Comparison of ENCODE assay signal across 13 mouse cellular contexts in the genomic region with DNA sequence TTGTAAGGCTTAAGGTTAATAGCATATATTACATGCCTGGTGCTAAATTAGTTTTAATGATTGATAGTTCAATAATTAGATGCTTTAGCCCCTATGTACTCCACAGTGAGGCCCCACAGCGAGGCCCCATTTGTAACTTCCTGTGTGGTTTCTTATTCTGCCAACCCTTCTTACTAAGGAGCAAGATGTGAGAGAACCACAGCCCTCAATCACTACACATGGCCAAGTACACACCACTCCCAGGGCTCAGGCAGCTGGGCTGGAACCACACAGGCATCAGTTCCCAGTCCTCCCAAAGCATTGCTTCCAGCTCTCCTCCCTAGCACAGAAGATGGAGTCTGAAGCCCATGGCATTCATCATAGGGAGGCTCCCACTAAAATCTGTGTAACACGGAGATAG. TPM values are rescaled to one million over a fixed set of nuclear protein-coding genes. Genes with fewer than 3 reads are reported as not detected.
A peak's percentile ranks its signal among the peaks of the same experiment; 100 is the strongest.
DNase-seq lines count a peak whose midpoint lies in the region; ATAC-seq and TF ChIP-seq lines count a peak whose summit lies in the region.
"Had no signal": no experiment of that assay in that cellular context is flagged by ENCODE, and none has a peak within 500 bp of the region (broad histone marks: within the 10 kb centered on the region; RNA-seq: fewer than 3 reads in every experiment).

No protein-coding gene starts in this region.

- no peak overlapping the region for H3K27ac ChIP-seq in lung, postnatal 0 days (ENCODE audit: low read length)
- peak overlapping the region; percentile 96 for H3K27ac ChIP-seq in spleen, adult 2 months (ENCODE audit: insufficient read depth, low read length)
- H3K27ac ChIP-seq: forebrain, embryonic 10.5 days; stomach, embryonic 15.5 days had no signal

- no peaks in the 10 kb centered on the region for H3K9me3 ChIP-seq in lung, postnatal 0 days (ENCODE audit: low read length)
- H3K9me3 ChIP-seq: forebrain, embryonic 10.5 days; stomach, embryonic 15.5 days had no signal

- TF ChIP-seq CTCF in lung, postnatal 0 days (IDR thresholded peaks at IDR 0.05): no peak
- TF ChIP-seq CTCF in spleen, adult 2 months (IDR thresholded peaks at IDR 0.05; ENCODE audit: extremely low read depth, insufficient read depth, insufficient read length, insufficient replicate concordance): no peak

- no peak overlapping the region for H3K9ac ChIP-seq in lung, postnatal 0 days (replicated peaks; ENCODE audit: low read depth)
- H3K9ac ChIP-seq: stomach, embryonic 15.5 days had no signal

- H3K27me3 ChIP-seq in lung, postnatal 0 days (replicated peaks; ENCODE audit: insufficient read depth, low read length): no peaks in the 10 kb centered on the region
- no peaks in the 10 kb centered on the region for H3K27me3 ChIP-seq in spleen, adult 2 months (ENCODE audit: control insufficient read depth, insufficient read depth, low read length)
- H3K27me3 ChIP-seq: stomach, embryonic 15.5 days had no signal

- no peak for TF ChIP-seq EP300 in lung, postnatal 0 days (IDR thresholded peaks at IDR 0.05)

- ATAC-seq in lung, postnatal 0 days: no peak
- peak; percentile 65 for ATAC-seq in granulocyte monocyte progenitor cell, adult 5-6 weeks (replicated peaks; ENCODE audit: poor library complexity, severe bottlenecking)

- TF ChIP-seq POLR2A in spleen, adult 2 months (IDR thresholded peaks at IDR 0.05; ENCODE audit: low read depth, low read length): no peak

- no peak overlapping the region for H3K4me3 ChIP-seq in lung, postnatal 0 days (ENCODE audit: low read depth, low read length)
- no peak overlapping the region for H3K4me3 ChIP-seq in spleen, adult 2 months (ENCODE audit: extremely low read depth, insufficient read depth, insufficient read length)
- H3K4me3 ChIP-seq: forebrain, embryonic 10.5 days; stomach, embryonic 15.5 days had no signal

- H3K4me1 ChIP-seq in lung, postnatal 0 days (ENCODE audit: insufficient read depth, low read depth, low read length): no peaks in the 10 kb centered on the region
- peaks cover 36% of the 10 kb centered on the region; the same call in 1 of the 2 replicates for H3K4me1 ChIP-seq in spleen, adult 2 months (ENCODE audit: control insufficient read depth, insufficient read depth, insufficient read length)
- H3K4me1 ChIP-seq: forebrain, embryonic 10.5 days; stomach, embryonic 15.5 days had no signal

- peak; percentile 42 for DNase-seq in lung, postnatal 36 days
- no peak for DNase-seq in lung, postnatal 0 days (ENCODE audit: low spot score)
- peak in 1 of 2 experiments; percentile 57 for DNase-seq in spleen, adult 2 months (ENCODE audit: low read depth in 1 of 2, low spot score in 2 of 2)
- DNase-seq in layer of hippocampus, postnatal 14 days (ENCODE audit: low spot score in 2 of 2): no peak
- no peak for DNase-seq in right cerebral cortex, adult 18-20 months
- DNase-seq in embryo, embryonic 10 days (ENCODE audit: low spot score): no peak
- DNase-seq in cerebellum, postnatal 36 days: no peak
- DNase-seq: gastrocnemius, postnatal 36 days; kidney, adult 18-20 months; layer of hippocampus, adult 9-11 months had no signal

- no peak overlapping the region for H3K4me2 ChIP-seq in lung, postnatal 0 days (replicated peaks; ENCODE audit: low read depth, low read length)
- H3K4me2 ChIP-seq: stomach, embryonic 15.5 days had no signal

- no peaks in the 10 kb centered on the region for H3K36me3 ChIP-seq in lung, postnatal 0 days (ENCODE audit: insufficient read depth, low read length)
- H3K36me3 ChIP-seq in spleen, adult 2 months (ENCODE audit: control insufficient read depth, insufficient read depth, low read length): no peaks in the 10 kb centered on the region
- H3K36me3 ChIP-seq: forebrain, embryonic 10.5 days; stomach, embryonic 15.5 days had no signal

- 68% methylated on average over 2 of the region's 2 CpGs for WGBS in lung, postnatal 0 days
- 41% methylated on average over 2 of the region's 2 CpGs for WGBS in spleen, adult 2 months

RNA-seq across cellular contexts. Expression of a gene that starts 31.7 kb away (rescaled TPM):
- polyA plus RNA-seq in lung, postnatal 0 days (2015; fragmentation: Nextera tagmentation; extraction: Ambion mirVana): 5.3 and 5.5 TPM in 2 replicates
- 110 and 134 TPM in 2 replicates for total RNA-seq in granulocyte monocyte progenitor cell, adult 5-6 weeks (2014; fragmentation: Nextera tagmentation)
- total RNA-seq in granulocyte monocyte progenitor cell, adult 5-6 weeks (2017): 18.7 and 22.9 TPM in 2 replicates
- polyA plus RNA-seq in spleen, adult 2 months (2012; rRNA removed): 24.8 and 28.0 TPM in 2 replicates
- 1 to 10 TPM; 4.9 to 5.6 TPM for total RNA-seq in layer of hippocampus, postnatal 14 days (2021)
